Mouse (Mus musculus): ENCODE measurements around the gene Ggps1. TPM values are rescaled to one million over a fixed set of nuclear protein-coding genes. Genes with fewer than 3 reads are reported as not detected.

The Ggps1 gene
- polyA plus RNA-seq, 1 experiment from 2014 or later = 73.4 TPM

GRCm38 (mm10) chr13:14064341-14065027, 1.2 kb upstream of the Ggps1 start:
- Histone ChIP-seq H3K9ac (peak overlapping the region; percentile 99), H3K4me1 (replicated peaks) (peaks cover 59% of the 10 kb centered on the region), H3K27me3 (no peaks in the 10 kb centered on the region), H3K4me2 (peak overlapping the region; percentile 78), H3K4me3 (peak overlapping the region; percentile 98), H3K27ac (replicated peaks) (peak overlapping the region; percentile 98), H3K36me3 (peaks cover 14% of the 10 kb centered on the region; the same call in 1 of the 2 replicates), H3K9me3 (no peaks in the 10 kb centered on the region)
- WGBS = under 1% methylated on average over 61 of the region's 65 CpGs
- no peak for ATAC-seq (ENCODE audit: low read depth)

- Histone ChIP-seq H3K27ac (replicated peaks) (peak overlapping the region; percentile 98), H3K4me2 (peak overlapping the region; percentile 78), H3K36me3 (peaks cover 16% of the 10 kb centered on the region; the same call in 1 of the 2 replicates), H3K9ac (peak overlapping the region; percentile 99), H3K9me3 (no peaks in the 10 kb centered on the region), H3K4me3 (peak overlapping the region; percentile 98), H3K27me3 (no peaks in the 10 kb centered on the region), H3K4me1 (replicated peaks) (peaks cover 58% of the 10 kb centered on the region)
- WGBS = 0% methylated on average over 17 of the region's 31 CpGs
- peak; percentile 50 for ATAC-seq (ENCODE audit: low read depth)
Observed at GRCm38 (mm10) chr13:14063942-14064271, 619 bp upstream of the Ggps1 start.

GRCm38 (mm10) chr13:14062209-14063012, 877 bp downstream of the Ggps1 start:
- peak overlapping the region; percentile 93 for H3K4me2 ChIP-seq
- no peaks in the 10 kb centered on the region for H3K9me3 ChIP-seq
- H3K27me3 ChIP-seq = no peaks in the 10 kb centered on the region
- H3K36me3 ChIP-seq = peaks cover 12% of the 10 kb centered on the region
- peak overlapping the region; percentile 94 for H3K27ac ChIP-seq (replicated peaks)
- H3K9ac ChIP-seq = peak overlapping the region; percentile 85
- peak overlapping the region; percentile 98 for H3K4me3 ChIP-seq
- 6% methylated on average over 11 of the region's 11 CpGs for WGBS
- peaks cover 43% of the 10 kb centered on the region for H3K4me1 ChIP-seq (replicated peaks)
- ATAC-seq (ENCODE audit: low read depth) = no peak

GRCm38 (mm10) chr13:14059582-14059981, 3.7 kb downstream of the Ggps1 start:
- H3K4me1 ChIP-seq (replicated peaks) = peaks cover 23% of the 10 kb centered on the region

GRCm38 (mm10) chr13:14056801-14057200, 6.5 kb downstream of the Ggps1 start:
- H3K4me1 ChIP-seq (replicated peaks) = peaks cover 15% of the 10 kb centered on the region
- H3K27me3 ChIP-seq = no peaks in the 10 kb centered on the region
- no peak overlapping the region for H3K27ac ChIP-seq (replicated peaks)
- no peak for ATAC-seq (ENCODE audit: low read depth)
- peaks cover 64% of the 10 kb centered on the region for H3K36me3 ChIP-seq
- no peak overlapping the region for H3K9ac ChIP-seq
- 97% methylated on average over 3 of the region's 3 CpGs for WGBS
- no peak overlapping the region for H3K4me3 ChIP-seq
- no peak overlapping the region for H3K4me2 ChIP-seq
- no peaks in the 10 kb centered on the region for H3K9me3 ChIP-seq

More at GRCm38 (mm10) chr13:14059582-14059981, 3.7 kb downstream of the Ggps1 start:
- Histone ChIP-seq H3K4me3 (no peak overlapping the region), H3K4me2 (no peak overlapping the region), H3K9ac (no peak overlapping the region), H3K27ac (replicated peaks) (no peak overlapping the region), H3K27me3 (no peaks in the 10 kb centered on the region), H3K9me3 (no peaks in the 10 kb centered on the region), H3K36me3 (peaks cover 36% of the 10 kb centered on the region)
- ATAC-seq (ENCODE audit: low read depth) = no peak

- 94% methylated on average over 1 of the region's 1 CpGs for WGBS
- peaks cover 85% of the 10 kb centered on the region for H3K36me3 ChIP-seq
Observed at GRCm38 (mm10) chr13:14049878-14050277, 13.4 kb downstream of the Ggps1 start.

GRCm38 (mm10) chr13:14044521-14044920, 18.8 kb downstream of the Ggps1 start:
- Histone ChIP-seq H3K4me1 (replicated peaks) (peaks cover 11% of the 10 kb centered on the region), H3K4me2 (no peak overlapping the region), H3K9ac (no peak overlapping the region), H3K27ac (replicated peaks) (no peak overlapping the region), H3K36me3 (peaks cover 36% of the 10 kb centered on the region), H3K4me3 (no peak overlapping the region), H3K27me3 (0 out of 2 replicates have a peak, but pooled peaks cover 4% of the 10 kb centered on the region), H3K9me3 (no peaks in the 10 kb centered on the region)
- WGBS = 82% methylated on average over 2 of the region's 2 CpGs
- no peak for ATAC-seq (ENCODE audit: low read depth)

More at GRCm38 (mm10) chr13:14049878-14050277, 13.4 kb downstream of the Ggps1 start:
- Histone ChIP-seq H3K27me3 (no peaks in the 10 kb centered on the region), H3K4me3 (no peak overlapping the region), H3K27ac (replicated peaks) (no peak overlapping the region), H3K9me3 (no peaks in the 10 kb centered on the region), H3K4me1 (replicated peaks) (no peaks in the 10 kb centered on the region), H3K4me2 (no peak overlapping the region), H3K9ac (no peak overlapping the region)
- no peak for ATAC-seq (ENCODE audit: low read depth)

GRCm38 (mm10) chr13:14043851-14044250, 19.4 kb downstream of the Ggps1 start:
- Histone ChIP-seq H3K4me3 (no peak overlapping the region), H3K9me3 (no peaks in the 10 kb centered on the region), H3K27me3 (0 out of 2 replicates have a peak, but pooled peaks cover 4% of the 10 kb centered on the region), H3K4me1 (replicated peaks) (peaks cover 11% of the 10 kb centered on the region), H3K4me2 (no peak overlapping the region), H3K27ac (replicated peaks) (no peak overlapping the region), H3K9ac (no peak overlapping the region), H3K36me3 (peaks cover 29% of the 10 kb centered on the region)
- ATAC-seq (ENCODE audit: low read depth) = no peak

- Histone ChIP-seq H3K27me3 (0 out of 2 replicates have a peak, but pooled peaks cover 4% of the 10 kb centered on the region), H3K4me1 (replicated peaks) (peaks cover 30% of the 10 kb centered on the region), H3K9ac (peak overlapping the region; percentile 88), H3K4me2 (peak overlapping the region; percentile 90), H3K27ac (replicated peaks) (peak overlapping the region; percentile 96), H3K9me3 (no peaks in the 10 kb centered on the region), H3K4me3 (peak overlapping the region; percentile 65), H3K36me3 (no peaks in the 10 kb centered on the region)
- no peak for ATAC-seq (ENCODE audit: low read depth)
- 22% methylated on average over 5 of the region's 5 CpGs for WGBS
Observed at GRCm38 (mm10) chr13:14040186-14040585, 23.1 kb downstream of the Ggps1 start.

- ATAC-seq (ENCODE audit: low read depth) = peak; percentile 97
- peak within 1 kb of the TSS; percentile 65 for H3K4me3 ChIP-seq
- H3K4me1 ChIP-seq (replicated peaks) = peaks cover 30% of the 10 kb centered on the region
- no peaks in the 10 kb centered on the region for H3K36me3 ChIP-seq
- WGBS = under 1% methylated on average over 35 of the region's 35 CpGs
- 0 out of 2 replicates have a peak, but pooled peaks cover 4% of the 10 kb centered on the region for H3K27me3 ChIP-seq
- H3K9me3 ChIP-seq = no peaks in the 10 kb centered on the region
- peak within 1 kb of the TSS; percentile 96 for H3K27ac ChIP-seq (replicated peaks)
- peak within 1 kb of the TSS; percentile 90 for H3K4me2 ChIP-seq
- H3K9ac ChIP-seq = peak within 1 kb of the TSS; percentile 88
Observed at GRCm38 (mm10) chr13:14039292-14039965, 23.9 kb downstream of the Ggps1 start, which contains the start of gene Tbce. Tbce (minus strand) TSS chr13:14039638.

GRCm38 (mm10) chr13:14038911-14039291, 24.4 kb downstream of the Ggps1 start:
- peaks cover 30% of the 10 kb centered on the region for H3K4me1 ChIP-seq (replicated peaks)
- peak overlapping the region; percentile 96 for H3K27ac ChIP-seq (replicated peaks)
- no peaks in the 10 kb centered on the region for H3K36me3 ChIP-seq
- peak overlapping the region; percentile 65 for H3K4me3 ChIP-seq
- no peaks in the 10 kb centered on the region for H3K9me3 ChIP-seq
- 0 out of 2 replicates have a peak, but pooled peaks cover 4% of the 10 kb centered on the region for H3K27me3 ChIP-seq
- peak overlapping the region; percentile 88 for H3K9ac ChIP-seq
- H3K4me2 ChIP-seq = peak overlapping the region; percentile 90
- WGBS = 3% methylated on average over 8 of the region's 8 CpGs
- ATAC-seq (ENCODE audit: low read depth) = peak; percentile 77

All from neural tube, embryonic 13.5 days (tissue).